Mouse (Mus musculus) inflammation-experienced regulatory T-cells, adult 6 months (primary cell): ENCODE results near the gene Rnf121. TPM values are rescaled to one million over a fixed set of nuclear protein-coding genes. Genes with fewer than 3 reads are reported as not detected.
A peak's percentile ranks its signal among the peaks of the same experiment; 100 is the strongest.
"Not testable (repeated sequence)": the region's sequence is repeated elsewhere in the genome, so short reads cannot be mapped to it uniquely, and the experiment has no call there.

Source experiments
- ATAC-seq: one replicate; pipeline ENCODE4 v1.8.0; 2017
- polyA plus RNA-seq, 3 experiments: library from polyadenylated mRNA; unstranded; fragments of 100-300 nt; shearing (Covaris generic); gene quantifications; one replicate each; pipeline ENCODE4 v1.2.1; 2017

The Rnf121 gene
- polyA plus RNA-seq, 3 experiments from 2014 or later, result 23.2 to 32.3 (median 28.7) TPM

DNA sequence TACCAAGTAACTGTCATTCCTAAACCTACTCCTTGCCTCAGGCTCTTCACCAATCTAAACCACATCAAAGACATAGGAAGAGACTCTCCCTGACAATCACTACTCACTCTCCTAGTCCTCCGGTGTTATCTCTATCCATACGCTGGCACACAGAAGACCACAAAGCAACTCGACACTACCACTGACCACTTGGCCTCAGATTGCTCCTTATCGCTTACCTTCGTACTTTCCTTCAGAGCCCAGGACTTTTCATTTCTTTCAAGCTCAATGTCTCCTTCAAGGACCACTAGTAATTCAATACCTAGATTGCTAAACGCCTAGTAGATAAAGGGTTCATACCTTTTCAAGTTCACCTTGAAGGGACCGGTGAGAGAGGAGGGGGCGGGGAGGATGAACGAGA, 1.4 kb downstream of the Rnf121 start:
- ATAC-seq, result no peak

DNA sequence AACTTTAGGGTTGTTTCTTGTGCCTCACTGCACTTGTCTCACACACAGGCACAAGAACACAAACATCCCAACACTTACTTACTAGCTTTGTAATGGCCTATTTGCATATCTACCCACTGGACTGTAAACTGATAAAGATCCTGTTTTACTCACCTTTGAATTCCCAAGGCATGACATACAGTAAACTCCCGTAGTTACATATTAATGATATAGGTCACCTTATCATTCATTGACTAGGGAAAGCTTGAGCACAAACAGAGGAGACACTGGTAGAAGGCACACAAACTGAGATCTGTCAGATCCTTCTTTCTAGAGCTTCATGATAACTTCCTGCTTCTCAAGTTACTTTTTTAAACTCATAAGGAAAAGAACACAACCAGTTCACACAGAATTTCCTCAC, 3.1 kb downstream of the Rnf121 start:
- no peak for ATAC-seq

DNA sequence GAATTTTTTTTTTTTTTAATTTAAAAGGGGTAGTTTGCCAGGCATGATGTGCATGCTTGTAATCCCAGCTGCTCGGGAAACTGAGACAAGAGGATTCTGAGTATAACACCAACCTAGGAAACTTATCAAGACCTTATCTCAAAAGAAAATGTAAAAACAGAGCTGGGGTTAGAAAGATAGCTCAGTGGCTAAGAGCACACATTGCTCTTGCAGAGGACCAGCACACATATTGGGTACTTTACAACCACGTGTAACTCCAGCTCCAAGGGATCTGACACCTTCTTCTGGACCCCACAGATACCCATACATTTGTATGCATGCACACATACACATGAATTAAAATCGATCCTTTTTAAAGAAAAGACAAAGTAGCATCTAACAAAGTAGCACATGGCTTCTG, 3.9 kb downstream of the Rnf121 start:
- no peak for ATAC-seq

DNA sequence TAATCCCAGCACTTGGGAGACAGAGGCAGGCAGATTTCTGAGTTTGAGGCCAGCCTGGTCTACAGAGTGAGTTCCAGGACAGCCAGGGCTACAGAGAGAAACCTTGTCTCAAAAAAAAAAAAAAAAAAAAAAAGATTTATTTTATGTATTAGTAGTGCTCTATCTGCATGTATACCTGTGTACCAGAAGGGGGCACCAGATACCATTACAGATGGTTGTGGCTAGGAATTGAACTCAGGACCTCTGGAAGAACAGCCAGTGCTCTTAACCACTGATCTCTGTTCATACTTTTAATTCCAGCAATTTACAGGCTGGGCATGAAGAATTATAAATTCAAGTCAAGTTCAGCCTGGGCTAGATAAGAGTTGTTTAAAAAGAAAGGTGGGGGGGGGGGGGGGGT, 16.7 kb downstream of the Rnf121 start:
- not testable (repeated sequence) for ATAC-seq

DNA sequence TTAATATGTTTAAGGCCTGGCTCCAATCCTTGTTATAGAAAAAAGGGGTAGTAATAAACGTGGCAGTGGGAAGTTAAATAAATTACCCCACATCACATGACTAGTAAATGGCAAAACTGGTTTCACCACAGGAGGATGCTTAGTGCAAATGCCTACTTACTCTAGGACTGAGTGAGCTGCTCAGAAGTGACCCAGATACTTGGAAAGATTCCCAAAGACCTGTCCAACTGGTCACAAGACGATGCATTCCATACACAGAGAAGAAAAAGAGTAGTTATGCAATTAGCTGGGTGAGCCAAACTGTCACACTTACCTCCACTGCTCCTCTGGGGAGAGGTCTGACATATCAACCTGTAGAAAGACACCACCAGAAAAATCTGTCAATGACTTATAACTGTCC, 23.0 kb downstream of the Rnf121 start:
- ATAC-seq, result no peak

DNA sequence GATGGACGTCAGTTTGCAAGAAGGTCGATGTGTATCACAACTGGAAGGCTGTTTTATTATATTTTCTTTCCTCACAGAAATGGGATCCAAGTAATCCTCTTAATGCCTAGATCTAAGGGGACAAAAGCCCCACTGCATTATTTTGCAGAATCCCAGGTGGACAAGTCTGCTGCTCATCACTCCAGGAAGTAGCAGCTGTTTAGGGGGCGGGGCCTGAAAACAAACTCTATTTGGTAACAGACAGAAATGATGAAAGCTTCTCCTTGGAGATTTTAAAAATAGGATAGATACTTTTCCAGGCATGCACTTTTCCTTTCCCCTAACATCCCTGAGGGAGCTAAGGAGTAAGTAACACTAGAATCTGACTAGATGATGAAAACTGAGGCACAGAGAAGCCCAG, 28.0 kb downstream of the Rnf121 start:
- no peak for ATAC-seq

DNA sequence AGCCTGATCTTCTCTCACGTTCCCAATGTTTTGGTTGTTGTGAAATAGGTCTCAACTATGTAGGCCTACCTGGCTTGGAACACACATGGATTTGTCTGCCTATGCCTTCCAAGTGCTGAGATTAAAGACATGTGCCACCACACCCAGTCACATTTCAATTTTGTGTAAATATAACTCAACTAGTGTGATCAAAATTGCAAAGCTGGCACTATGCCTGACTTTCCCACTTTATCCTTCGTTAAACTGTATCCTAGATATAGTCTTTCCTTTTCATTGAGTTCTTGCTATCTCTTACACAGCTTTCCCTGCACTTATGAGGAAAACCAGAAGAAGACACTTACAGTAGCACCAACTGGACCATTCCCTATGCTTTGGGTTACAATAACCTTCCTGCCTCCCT, 29.7 kb downstream of the Rnf121 start:
- no peak for ATAC-seq

DNA sequence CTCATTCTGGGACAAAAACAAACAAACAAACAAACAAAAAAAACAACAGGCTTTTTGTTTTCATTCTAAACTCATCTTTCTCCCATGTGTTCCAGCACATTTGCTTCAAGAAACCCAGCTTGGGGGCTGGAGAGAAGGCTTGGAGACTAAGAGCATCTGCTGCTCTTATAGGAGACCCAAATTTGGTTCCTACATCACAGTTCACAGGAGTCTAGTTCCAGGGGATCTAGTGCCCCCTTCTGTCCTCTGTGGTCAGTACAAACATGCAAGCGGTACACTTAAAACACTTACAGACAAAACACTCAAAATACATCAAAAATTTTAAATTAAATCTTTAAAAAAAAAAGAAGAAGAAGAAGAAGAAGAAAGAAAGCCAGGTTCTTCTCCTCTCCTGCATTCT, 30.4 kb downstream of the Rnf121 start:
- ATAC-seq, result no peak

DNA sequence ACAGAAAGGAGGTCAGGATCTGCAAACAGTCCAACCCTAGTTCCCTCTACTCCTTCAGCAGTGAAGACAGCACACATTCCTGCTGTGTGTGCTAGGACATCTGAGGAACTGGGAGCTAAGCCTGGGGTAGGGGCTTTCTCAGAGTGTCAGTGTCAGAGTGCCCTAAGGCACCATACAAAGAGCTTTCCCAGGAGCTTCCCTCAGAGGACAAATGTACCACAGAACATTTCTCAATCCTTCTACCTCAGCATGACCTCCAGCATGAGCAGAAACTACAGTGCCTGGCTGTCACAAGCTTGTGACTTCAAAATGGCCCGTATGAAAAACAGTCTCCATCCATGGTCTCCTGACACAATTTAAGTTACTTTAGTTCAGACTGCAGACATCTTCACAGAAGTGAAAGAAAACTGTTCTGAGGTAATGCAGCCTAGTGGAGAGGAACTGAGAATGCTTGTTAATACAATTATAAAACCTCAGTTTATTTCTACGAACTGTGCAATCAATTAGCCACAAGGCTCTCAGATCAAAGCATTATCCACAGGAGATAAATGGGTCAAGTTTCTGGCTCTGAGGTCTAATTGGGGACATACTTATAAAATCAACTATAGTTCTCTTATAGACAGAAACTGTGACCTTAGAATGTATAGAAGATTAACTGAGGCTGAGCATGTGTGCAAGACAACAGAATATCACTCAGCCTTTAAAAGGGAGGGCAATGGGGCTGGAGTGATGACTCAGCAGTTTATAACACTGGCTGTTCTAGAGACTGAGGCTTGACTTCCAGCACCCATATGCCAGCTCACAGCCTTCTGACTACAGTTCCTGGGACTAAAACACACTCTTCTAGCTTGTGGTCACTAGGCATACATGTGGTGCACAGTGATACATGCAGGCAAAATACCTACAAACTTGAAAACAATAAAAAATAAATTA, 39.8 kb downstream of the Rnf121 start:
- ATAC-seq, result no peak

DNA sequence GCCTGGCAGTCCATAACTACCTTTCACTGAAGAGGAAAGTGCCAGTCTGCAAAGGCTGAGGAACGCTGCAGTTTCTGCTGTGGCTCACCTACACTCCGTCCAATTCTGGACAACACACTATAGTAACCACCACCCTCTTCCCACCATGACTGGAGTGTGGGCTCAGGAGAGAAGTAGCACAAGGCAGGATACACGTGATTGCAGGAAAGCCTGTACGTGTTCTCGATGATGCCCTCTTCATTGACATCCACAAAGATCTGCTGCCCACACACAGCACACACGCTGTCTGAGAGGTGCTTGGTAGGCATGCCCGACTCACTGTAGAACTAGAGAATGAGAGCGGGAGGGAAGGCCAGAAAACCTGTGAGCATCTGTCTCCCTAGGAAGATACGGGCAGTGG, 41.4 kb downstream of the Rnf121 start:
- ATAC-seq, result no peak

DNA sequence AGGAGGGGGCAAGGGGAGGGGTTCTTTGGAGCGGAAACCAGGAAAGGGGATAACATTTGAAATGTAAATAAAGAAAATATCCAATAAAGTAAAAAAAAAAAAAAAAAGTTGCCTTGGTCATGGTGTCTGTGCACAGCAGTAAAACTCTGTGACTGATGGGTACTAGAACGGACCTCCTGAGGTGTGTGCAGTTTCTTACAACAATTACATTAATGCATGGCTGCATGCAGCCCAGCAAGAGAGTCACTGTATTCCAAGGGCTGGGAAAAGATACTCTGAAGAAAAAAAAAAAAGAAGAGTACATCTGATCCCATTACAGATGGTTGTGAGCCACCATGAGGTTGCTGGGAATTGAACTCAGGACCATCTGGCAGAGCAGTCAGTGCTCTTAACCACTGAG, 44.3 kb downstream of the Rnf121 start:
- not testable (repeated sequence) for ATAC-seq

DNA sequence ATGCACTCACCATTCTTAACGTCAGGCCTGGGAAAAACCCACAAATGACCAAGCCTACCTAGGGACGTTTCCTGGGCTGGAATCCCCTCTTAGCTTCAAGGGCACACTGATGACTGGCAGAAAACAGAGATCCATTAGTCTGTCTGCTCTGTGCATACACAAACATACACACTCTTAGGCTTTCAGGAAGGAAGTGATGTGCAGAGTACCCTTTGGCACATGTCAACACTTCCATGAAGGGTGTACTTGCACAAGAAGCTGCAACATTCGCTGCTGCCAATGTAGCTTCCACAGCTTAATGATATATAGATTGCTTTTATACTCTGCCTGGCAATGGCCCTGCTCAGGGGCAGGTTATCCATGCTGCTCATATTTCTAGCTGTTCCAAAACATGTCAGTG, 45.9 kb downstream of the Rnf121 start:
- ATAC-seq, result no peak

DNA sequence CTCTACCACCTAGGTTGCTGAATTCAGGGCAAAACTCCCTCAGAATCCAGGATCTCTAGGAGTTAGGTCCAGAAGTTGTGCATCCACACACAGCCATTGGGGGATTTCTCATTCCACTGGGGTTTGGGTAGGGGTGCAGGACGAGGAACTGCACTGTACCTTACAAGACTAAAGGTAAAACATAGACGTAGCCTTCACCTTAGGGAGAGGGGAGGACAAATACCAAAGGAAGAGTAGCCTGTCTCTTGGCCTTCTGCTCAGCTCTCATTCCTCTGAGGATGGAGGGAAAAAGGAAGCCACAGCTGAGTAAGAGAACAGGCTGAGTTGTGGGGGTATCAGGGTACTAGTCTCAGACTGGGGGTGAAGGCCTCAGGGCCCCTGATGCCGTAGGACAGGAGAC, 46.7 kb downstream of the Rnf121 start, which contains the start of gene Il18bp:
Gene Il18bp, minus strand, starts transcription at position 101 of the 400 bp plus-strand sequence.
- no peak for ATAC-seq

DNA sequence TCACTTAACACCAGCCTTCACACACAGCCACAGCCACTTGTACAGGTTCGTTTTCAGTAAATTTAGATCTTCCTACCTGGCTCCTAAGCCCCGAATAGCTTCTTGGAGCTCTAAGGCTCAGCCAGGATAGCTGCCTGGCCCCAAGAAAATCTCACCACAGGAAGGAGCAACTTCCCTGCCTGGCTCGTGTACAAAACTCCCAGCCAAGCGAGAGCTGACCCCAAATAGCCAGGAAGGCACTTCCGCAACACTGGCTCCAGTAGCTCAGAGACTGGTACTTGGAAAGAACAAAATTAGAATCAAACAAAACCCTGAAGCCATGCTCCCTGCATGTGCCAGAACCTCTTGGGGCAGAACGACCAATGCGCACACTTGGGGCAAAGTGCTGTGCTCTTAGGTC, 47.2 kb downstream of the Rnf121 start:
- ATAC-seq, result no peak

DNA sequence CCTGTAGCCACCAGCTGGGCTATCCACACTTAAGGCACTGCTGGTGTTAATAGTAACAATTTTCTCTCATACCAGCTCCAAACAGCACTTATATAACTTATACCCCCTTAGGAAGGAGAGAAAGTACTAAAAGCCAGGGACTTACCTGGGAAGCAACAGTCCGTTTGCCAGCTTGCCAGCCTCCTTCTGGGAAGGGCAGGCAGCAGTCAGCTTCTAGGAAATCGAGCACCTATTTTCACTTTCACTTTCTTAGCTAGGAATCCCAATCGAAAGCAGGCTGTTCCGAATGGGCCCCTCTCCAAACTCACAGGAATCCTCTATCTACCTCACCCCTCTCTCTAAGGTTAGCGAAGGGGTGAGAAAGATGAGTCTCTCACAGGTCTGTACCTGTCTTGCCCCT, 47.8 kb downstream of the Rnf121 start:
- ATAC-seq, result peak; percentile 60

DNA sequence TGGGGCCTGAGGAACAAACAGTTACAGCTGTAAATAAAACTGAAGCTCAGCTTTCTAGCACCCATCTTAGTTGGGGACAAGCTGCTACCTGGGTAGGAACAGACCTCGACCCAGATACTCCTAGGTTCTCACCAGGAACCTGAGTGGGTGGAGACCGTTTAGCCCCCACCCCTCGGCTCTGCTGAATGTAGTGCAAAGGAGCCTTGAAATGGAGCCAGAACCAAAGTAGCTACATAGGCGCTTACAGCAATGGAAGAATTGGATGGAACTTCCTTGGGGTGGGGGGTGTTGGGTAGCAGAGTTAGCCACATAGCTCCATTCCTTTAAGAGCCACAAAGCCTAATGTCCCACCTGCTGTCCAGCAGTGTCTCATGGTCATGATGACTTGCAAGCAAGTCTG, 48.3 kb downstream of the Rnf121 start:
- ATAC-seq, result no peak

DNA sequence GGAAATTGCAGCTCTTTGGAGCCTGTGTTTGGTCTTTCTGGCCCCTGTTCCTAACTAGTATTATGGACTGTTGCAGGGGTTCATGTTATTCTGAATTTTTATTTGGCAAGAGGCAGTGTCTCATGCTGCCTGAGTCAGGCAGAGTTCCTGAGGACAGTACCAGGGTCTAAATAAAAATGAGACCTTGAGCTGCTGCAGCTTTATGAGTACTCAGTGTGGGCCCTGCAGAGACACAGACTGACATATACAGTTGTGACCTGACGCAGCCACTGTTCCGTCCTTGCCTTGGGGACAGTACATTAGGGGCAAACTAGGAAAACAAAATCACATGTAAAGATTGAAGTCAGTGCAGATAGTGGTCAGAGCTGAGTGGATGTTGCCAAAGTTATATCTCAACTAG, 50.3 kb downstream of the Rnf121 start:
- no peak for ATAC-seq

DNA sequence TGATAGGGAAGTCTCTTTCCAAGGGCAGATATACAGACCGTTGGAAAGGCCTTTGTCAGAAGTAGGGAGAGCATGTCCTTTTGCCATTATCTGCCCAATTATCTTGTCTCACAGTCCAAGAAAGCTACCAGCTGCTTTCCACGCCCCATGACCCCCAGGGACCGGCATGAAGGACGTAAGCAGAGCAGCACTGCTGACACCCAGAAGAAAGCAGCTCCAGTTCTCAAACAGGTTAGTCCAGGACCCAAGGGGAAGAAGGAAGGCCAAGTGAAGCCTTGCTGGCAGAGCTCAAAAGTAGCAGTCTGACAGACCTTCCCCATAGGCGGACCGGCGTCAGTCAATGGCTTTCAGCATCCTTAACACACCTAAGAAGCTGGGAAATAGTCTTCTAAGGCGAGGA, 51.9 kb downstream of the Rnf121 start:
- no peak for ATAC-seq

DNA sequence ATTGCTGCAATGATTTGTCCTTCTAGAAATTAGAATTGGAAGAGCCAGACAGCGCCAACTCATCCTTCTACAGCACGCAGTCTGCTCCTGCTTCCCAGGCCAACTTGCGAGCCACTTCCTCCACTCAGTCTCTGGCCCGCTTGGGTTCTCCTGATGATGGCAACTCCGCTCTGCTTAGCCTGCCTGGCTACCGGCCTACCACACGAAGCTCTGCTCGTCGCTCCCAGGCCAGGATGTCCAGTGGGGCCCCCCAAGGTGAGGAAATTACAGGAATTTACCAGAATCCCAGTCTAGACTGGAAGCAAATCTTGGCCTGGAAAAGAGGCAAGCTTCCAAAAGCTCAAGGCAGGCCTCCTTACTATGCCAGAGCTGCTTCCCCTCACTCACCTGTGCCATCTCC, 53.4 kb downstream of the Rnf121 start:
- no peak for ATAC-seq

DNA sequence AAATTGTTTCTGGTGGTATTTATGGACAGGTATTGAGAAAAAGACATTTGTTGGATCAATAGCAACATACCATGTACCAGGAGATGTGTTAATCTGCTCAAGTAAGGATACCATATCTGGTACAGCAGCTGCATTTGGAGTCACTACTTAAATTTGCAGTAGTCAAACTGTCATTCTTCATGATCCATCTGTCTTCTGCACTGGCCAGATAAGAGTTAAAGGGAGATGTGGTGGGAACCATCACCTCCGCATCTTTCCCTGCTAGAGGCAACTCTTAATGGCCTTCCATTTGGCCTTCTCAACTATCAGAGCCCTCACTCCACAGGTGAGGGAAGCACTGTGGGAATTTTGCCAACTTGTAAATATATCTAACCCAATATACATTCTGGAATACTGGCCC, 58.7 kb downstream of the Rnf121 start:
- no peak for ATAC-seq

DNA sequence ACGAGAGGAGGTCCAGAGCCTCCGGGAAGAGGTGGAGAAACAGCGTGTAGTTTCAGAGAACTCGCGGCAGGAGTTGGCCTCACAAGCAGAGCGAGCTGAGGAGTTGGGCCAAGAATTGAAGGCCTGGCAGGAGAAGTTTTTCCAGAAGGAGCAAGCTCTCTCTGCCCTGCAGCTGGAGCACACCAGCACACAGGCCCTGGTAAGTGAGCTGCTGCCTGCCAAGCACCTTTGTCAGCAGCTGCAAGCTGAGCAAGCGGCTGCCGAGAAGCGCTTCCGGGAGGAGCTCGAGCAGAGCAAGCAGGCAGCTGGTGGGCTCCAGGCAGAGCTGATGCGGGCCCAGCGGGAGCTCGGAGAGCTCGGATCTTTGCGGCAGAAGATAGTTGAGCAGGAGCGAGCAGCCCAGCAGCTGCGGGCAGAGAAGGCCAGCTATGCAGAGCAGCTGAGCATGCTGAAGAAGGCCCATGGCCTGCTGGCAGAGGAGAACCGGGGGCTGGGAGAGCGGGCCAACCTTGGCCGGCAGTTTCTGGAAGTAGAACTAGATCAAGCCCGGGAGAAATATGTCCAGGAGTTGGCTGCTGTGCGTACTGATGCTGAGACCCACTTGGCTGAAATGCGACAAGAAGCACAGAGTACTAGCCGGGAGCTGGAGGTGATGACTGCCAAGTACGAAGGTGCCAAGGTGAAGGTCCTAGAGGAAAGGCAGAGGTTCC, 64.2 kb downstream of the Rnf121 start:
- no peak for ATAC-seq

DNA sequence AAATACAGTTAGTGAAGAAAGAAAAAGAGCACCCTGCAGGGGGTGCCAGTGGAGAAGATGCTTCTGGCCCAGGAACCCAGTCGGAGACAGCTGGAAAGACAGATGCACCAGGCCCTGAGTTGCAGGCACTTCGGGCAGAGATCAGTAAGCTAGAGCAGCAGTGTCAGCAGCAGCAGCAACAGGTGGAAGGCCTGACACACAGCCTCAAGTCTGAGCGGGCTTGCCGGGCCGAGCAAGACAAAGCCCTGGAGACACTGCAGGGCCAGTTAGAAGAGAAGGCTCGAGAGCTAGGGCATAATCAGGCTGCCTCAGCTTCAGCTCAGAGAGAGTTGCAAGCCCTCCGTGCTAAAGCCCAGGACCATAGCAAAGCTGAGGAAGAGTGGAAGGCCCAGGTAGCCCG, 65.0 kb downstream of the Rnf121 start:
- ATAC-seq, result no peak

DNA sequence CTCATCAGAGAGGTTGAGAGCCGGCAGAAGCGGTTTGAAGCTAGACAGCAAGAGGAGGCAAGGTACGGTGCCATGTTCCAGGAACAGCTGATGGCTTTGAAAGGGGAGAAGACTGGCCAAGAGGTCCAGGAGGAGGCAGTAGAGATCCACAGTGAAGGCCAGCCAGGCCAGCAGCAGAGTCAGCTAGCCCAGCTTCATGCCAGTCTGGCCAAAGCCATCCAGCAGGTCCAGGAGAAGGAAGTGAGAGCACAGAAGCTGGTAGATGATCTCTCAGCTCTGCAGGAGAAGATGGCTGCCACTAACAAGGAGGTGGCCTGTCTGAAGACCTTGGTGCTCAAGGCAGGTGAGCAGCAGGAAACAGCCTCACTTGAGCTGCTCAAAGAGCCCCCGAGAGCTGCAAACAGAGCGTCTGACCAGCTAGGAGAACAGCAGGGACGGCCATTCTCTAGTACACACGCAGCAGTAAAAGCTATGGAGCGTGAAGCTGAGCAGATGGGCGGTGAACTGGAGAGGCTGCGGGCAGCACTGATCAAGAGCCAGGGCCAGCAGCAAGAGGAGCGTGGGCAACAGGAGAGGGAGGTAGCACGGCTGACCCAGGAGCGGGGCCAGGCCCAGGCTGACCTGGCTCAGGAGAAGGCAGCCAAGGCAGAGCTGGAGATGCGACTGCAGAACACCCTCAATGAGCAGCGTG, 65.7 kb downstream of the Rnf121 start:
- no peak for ATAC-seq
